Mouse (Mus musculus) forebrain, embryonic 13.5 days (tissue): ENCODE results near the gene Vav3. TPM values are rescaled to one million over a fixed set of nuclear protein-coding genes. Genes with fewer than 3 reads are reported as not detected.

Experiments
- ATAC-seq: fragments of 200-750 bp; cut with Nextera tagmentation; 2 replicates; pipeline ENCODE4 v1.8.0; 2017
- H3K27ac ChIP-seq: fragments of 300-500 bp; sonication (generic); 2 replicates; pipeline ENCODE4 v1.5.1; 2015; ENCODE audit warnings: inconsistent platforms, mild to moderate bottlenecking, moderate library complexity
- H3K27me3 ChIP-seq: fragments of 300-500 bp; sonication (generic); 2 replicates; pipeline ENCODE4 v1.6.1; 2015; ENCODE audit warnings: mild to moderate bottlenecking, inconsistent platforms
- H3K36me3 ChIP-seq: fragments of 300-500 bp; sonication (generic); 2 replicates; pipeline ENCODE4 v1.6.1; 2015; ENCODE audit warnings: mild to moderate bottlenecking, inconsistent platforms; ENCODE audit not compliant: poor library complexity, severe bottlenecking
- H3K4me1 ChIP-seq: fragments of 300-500 bp; sonication (generic); 2 replicates; pipeline ENCODE4 v1.6.1; 2015; ENCODE audit warnings: inconsistent platforms
- H3K4me2 ChIP-seq: fragments of 300-500 bp; sonication (generic); 2 replicates; pipeline ENCODE4 v1.6.1; 2015; ENCODE audit warnings: inconsistent platforms, mild to moderate bottlenecking, moderate library complexity
- H3K4me3 ChIP-seq: fragments of 300-500 bp; sonication (generic); 2 replicates; pipeline ENCODE4 v1.5.1; 2015; ENCODE audit warnings: mild to moderate bottlenecking, inconsistent platforms
- H3K9ac ChIP-seq: fragments of 300-500 bp; sonication (generic); 2 replicates; pipeline ENCODE4 v1.6.1; 2015; ENCODE audit warnings: mild to moderate bottlenecking, inconsistent platforms
- H3K9me3 ChIP-seq: fragments of 300-500 bp; sonication (generic); replicated peaks from 2 replicates; pipeline ENCODE4 v1.6.1; 2016; ENCODE audit warnings: inconsistent platforms
- WGBS: fragments of 180-500 bp; shearing (Covaris S2); methylation state at CpG from one replicate; pipeline ENCODE4 v1.1.7; 2015; 5-methylcytosine and 5-hydroxymethylcytosine counted together
- polyA plus RNA-seq: library from polyadenylated mRNA; unstranded; fragments of >200 nt; fragmentation: Nextera tagmentation; extraction: Ambion mirVana; gene quantifications from 2 replicates; pipeline ENCODE4 v1.2.1, GENCODE M21; 2015

Gene Vav3
- polyA plus RNA-seq, 1 experiment from 2014 or later: 10.1 TPM

DNA sequence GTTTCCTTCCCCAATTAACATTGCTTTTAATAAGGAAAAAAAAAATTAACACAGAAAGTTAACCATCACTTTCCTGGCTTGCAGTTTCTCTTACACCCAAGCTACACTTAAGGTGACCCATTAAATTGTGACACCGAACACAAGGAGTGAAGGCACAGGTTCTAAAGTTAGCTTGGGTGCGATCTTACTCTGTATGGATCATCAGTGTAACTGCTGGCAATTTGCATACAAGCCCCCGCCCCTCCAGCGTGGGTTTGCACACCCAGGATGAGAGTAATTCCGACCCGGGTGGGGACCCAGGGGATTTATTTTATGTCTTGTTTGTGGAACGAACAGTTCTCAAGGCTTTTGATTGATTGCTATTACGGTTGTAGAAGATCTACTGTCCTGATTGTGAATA, 186.2 kb downstream of the Vav3 start:
- Histone ChIP-seq H3K27ac (no peak overlapping the region), H3K9ac (no peak overlapping the region), H3K4me3 (no peak overlapping the region), H3K36me3 (no peaks in the 10 kb centered on the region), H3K27me3 (no peaks in the 10 kb centered on the region), H3K4me2 (no peak overlapping the region), H3K4me1 (no peaks in the 10 kb centered on the region), H3K9me3 (no peaks in the 10 kb centered on the region)
- ATAC-seq: peak; percentile 19; the same call in 1 of the 2 replicates
- WGBS: 68% methylated on average over 8 of the region's 8 CpGs

DNA sequence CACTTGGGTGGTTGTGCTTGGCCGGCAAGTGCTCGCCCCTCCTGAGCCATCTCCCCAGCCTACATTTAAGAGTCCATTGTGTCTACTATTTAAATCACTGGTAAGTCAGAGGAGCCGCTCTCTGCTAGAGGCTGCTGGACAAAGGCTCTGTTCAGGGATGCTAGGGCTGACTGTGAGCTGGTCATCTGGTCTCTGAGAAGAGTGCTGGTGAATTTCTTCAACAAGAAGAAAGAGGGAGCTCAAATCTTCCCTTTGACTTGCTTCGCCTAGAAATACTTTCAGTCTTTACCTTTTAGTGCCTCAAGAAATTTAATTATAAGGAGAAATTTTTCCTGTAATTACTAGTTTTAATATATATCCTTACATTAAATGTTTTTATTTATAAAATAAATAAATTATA, 188.2 kb downstream of the Vav3 start:
- no peaks in the 10 kb centered on the region for H3K4me1 ChIP-seq
- H3K9ac ChIP-seq: no peak overlapping the region
- 53% methylated on average over 4 of the region's 4 CpGs for WGBS
- H3K4me2 ChIP-seq: no peak overlapping the region
- no peaks in the 10 kb centered on the region for H3K27me3 ChIP-seq
- H3K27ac ChIP-seq: no peak overlapping the region
- no peak for ATAC-seq
- H3K9me3 ChIP-seq: no peaks in the 10 kb centered on the region
- H3K4me3 ChIP-seq: no peak overlapping the region
- no peaks in the 10 kb centered on the region for H3K36me3 ChIP-seq

DNA sequence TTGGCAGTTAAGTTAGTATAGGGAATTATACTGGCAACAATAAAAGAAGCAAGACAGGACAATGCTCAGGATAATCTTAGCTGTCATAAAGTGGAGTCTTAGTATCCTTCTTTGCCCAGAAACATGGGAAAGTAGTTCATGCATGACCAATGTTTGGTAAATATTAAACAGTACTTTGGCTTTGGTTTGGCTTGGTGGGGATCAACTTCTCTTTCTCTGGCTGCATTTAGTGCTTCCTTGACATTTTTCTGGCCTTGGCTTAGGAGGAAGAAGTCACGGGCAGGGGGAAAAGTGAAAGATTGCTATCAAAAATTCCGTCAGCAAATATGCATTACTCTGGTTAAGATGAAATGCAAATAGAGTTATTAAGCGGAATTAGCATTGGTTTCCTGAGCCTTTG, 197.2 kb downstream of the Vav3 start:
- WGBS: 80% methylated on average over 3 of the region's 3 CpGs
- Histone ChIP-seq H3K9me3 (no peaks in the 10 kb centered on the region), H3K4me2 (no peak overlapping the region), H3K36me3 (no peaks in the 10 kb centered on the region), H3K9ac (no peak overlapping the region), H3K27ac (no peak overlapping the region), H3K27me3 (no peaks in the 10 kb centered on the region), H3K4me1 (no peaks in the 10 kb centered on the region), H3K4me3 (no peak overlapping the region)
- no peak for ATAC-seq

DNA sequence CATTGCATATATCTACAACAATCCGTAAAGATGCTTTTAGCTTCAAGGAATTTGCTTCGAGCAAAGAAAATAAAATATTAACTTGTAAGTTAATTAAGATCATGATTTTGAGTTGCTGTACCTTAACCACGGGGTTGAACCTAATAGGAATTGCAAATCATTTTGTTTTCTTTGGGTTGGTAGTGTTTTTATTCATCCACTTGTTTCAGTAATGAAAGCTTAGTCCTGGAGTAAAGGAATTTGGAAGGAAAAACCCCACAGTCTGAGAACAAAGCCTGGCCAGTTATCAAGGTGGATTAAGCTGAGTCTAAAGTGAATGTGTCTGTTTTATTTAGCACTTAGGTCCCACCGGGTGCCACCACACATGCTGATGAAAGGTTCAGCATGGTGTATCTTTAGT, 199.6 kb downstream of the Vav3 start:
- Histone ChIP-seq H3K4me3 (no peak overlapping the region), H3K4me1 (no peaks in the 10 kb centered on the region), H3K4me2 (no peak overlapping the region), H3K27me3 (no peaks in the 10 kb centered on the region), H3K36me3 (no peaks in the 10 kb centered on the region), H3K9ac (no peak overlapping the region), H3K9me3 (no peaks in the 10 kb centered on the region), H3K27ac (no peak overlapping the region)
- no peak for ATAC-seq
- 41% methylated on average over 4 of the region's 4 CpGs for WGBS

DNA sequence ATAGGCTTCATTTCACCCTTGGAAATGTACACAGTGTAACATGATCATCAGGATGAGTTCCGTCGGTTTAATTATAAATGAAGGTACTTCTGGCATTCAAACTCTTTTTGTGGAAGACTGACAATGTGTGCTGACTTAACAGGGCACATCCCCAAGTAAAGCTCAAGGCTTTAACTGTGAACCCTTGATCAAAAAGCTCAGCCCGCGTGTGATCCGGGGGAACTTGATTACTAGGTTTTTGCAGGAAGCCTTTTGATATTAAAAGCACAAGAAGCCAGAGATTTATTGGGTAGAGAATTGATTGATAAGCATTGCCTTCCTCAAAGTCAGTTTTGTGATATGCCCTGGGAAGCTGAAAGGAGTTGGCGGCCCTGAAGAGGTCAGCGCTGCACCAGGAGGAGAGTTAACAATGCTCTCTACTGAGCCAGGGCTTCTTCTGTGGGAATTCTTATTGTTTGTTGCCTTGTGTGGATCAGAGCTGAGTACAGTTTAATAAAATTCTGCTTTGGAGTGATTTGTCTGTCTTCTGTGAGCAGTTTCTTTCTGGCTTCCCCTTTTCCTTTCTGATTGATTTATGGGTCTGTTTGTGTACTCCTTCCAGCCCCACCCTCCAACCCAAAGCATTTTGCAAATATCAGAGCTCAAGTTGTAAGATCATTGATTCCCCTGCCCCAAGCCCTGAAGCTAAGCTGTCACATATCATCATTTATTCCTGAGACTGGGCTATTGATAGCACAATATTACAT, 204.2 kb downstream of the Vav3 start:
- WGBS: 57% methylated on average over 7 of the region's 7 CpGs

DNA sequence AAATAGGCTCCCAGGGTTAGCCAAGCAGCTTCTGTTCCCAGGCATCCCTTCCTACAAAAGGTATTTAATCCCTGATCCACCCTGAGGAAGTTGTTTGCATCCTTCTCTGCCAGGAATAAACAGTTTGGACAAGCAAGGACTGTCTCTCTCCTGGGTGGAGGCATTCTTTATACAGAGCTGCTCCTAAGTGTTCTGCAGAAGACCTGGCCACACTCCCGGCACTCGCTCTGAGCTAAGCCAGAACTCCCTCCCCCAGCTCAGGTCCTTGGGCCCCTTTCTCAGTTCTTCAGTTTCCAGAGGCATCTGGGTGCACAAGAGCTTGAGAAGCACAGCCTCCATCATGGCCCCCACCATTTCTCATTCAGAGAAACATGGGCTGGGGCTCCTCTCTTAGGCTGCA, 216.9 kb downstream of the Vav3 start:
- 51% methylated on average over 2 of the region's 2 CpGs for WGBS
- no peak overlapping the region for H3K4me2 ChIP-seq
- H3K4me1 ChIP-seq: no peaks in the 10 kb centered on the region
- H3K9me3 ChIP-seq: no peaks in the 10 kb centered on the region
- no peak for ATAC-seq
- H3K4me3 ChIP-seq: no peak overlapping the region
- H3K27ac ChIP-seq: no peak overlapping the region
- H3K9ac ChIP-seq: no peak overlapping the region
- no peaks in the 10 kb centered on the region for H3K36me3 ChIP-seq
- H3K27me3 ChIP-seq: no peaks in the 10 kb centered on the region

More for the DNA sequence above, 204.2 kb downstream of the Vav3 start:
- Histone ChIP-seq H3K4me2 (no peak overlapping the region), H3K4me1 (no peaks in the 10 kb centered on the region), H3K9ac (no peak overlapping the region), H3K27me3 (no peaks in the 10 kb centered on the region), H3K9me3 (no peaks in the 10 kb centered on the region), H3K36me3 (no peaks in the 10 kb centered on the region), H3K27ac (no peak overlapping the region), H3K4me3 (no peak overlapping the region)
- no peak for ATAC-seq

DNA sequence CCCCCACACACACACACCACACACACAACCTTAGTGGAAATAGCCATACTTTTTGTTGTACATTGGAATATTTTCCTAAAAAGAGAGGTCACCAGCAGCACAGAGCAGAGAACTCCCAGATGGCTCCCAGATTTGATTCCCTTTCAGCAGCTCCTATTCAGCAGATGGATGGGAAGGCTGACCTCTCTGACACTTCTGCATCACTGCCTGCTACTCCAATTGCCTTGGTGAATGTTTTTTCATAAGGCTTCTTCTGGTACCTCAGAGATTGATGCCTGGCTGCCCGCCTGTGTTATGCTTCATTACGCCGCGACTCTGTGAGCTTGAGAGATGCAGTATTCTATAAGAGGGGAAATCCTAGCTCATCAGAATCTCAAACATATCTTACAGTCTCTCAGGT, 220.8 kb downstream of the Vav3 start:
- Histone ChIP-seq H3K4me2 (no peak overlapping the region), H3K27ac (no peak overlapping the region), H3K36me3 (no peaks in the 10 kb centered on the region), H3K9me3 (no peaks in the 10 kb centered on the region), H3K4me3 (no peak overlapping the region), H3K4me1 (no peaks in the 10 kb centered on the region), H3K9ac (no peak overlapping the region), H3K27me3 (no peaks in the 10 kb centered on the region)
- 63% methylated on average over 4 of the region's 4 CpGs for WGBS
- peak; percentile 45; the same call in 1 of the 2 replicates for ATAC-seq

DNA sequence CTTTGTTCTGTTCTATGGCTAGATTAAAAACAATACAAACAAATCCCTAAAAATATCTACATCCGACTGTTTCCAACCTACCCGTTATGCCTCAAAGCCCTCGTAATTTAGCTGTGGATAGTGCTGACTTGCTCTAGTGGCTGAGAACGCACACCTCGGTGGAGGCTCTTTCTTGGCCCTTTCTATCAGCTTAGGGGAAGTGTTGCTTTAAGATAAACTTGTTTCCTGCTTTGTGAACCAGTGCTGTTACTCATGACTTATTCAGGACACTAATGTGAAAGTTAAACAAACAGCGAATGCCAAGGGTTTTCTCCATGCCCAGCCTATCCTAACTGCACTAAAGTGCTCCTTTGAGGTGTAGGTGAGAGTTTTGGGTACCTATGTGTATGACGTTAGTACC, 221.3 kb downstream of the Vav3 start:
- H3K9me3 ChIP-seq: no peaks in the 10 kb centered on the region
- H3K9ac ChIP-seq: no peak overlapping the region
- 69% methylated on average over 7 of the region's 7 CpGs for WGBS
- no peak overlapping the region for H3K27ac ChIP-seq
- H3K4me1 ChIP-seq: no peaks in the 10 kb centered on the region
- no peaks in the 10 kb centered on the region for H3K27me3 ChIP-seq
- no peak overlapping the region for H3K4me2 ChIP-seq
- no peak overlapping the region for H3K4me3 ChIP-seq
- no peak for ATAC-seq
- H3K36me3 ChIP-seq: no peaks in the 10 kb centered on the region

DNA sequence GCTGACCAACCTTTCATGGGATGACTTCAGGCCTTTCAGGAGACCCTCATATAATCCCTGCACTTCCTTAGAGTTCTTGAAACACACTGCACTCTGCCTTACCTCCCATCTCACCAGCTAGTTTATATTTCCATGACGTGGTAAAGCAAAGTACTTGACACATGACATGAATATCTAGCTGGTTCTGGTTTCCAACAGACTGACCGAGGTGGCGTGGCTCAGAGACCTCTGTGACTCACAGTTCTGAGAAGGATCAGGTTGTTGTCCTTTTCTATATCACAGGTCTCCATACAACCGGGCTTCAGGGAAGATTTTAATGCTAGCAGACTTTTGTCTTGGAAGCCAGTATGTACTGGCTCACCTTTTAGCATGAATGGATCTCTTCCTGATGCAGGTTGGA, 221.8 kb downstream of the Vav3 start:
- ATAC-seq: no peak
- no peak overlapping the region for H3K4me2 ChIP-seq
- WGBS: 93% methylated on average over 4 of the region's 4 CpGs
- no peak overlapping the region for H3K27ac ChIP-seq
- no peaks in the 10 kb centered on the region for H3K36me3 ChIP-seq
- H3K4me3 ChIP-seq: no peak overlapping the region
- no peaks in the 10 kb centered on the region for H3K9me3 ChIP-seq
- no peaks in the 10 kb centered on the region for H3K27me3 ChIP-seq
- no peaks in the 10 kb centered on the region for H3K4me1 ChIP-seq
- H3K9ac ChIP-seq: no peak overlapping the region

DNA sequence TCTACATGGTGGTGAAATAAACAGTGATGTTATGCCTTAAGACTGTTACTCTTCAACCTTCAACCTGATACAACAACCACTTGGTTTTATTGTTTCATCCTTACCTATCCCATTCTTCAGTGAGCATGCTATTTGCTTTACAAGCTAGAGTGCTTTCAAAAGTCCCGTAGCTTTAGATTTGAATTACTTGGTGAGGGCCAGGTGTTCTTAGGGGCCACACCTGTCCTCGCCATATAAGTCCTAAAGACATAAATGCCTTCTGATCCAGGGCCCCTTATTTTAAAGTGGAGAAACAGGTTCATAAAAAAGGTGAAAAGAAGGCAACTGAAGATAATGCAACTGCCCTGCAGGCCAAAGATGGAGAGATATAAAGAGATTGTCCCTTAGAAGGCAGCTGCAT, 224.0 kb downstream of the Vav3 start:
- Histone ChIP-seq H3K9me3 (no peaks in the 10 kb centered on the region), H3K27ac (no peak overlapping the region), H3K4me1 (peaks cover 8% of the 10 kb centered on the region), H3K4me3 (no peak overlapping the region), H3K9ac (no peak overlapping the region), H3K36me3 (no peaks in the 10 kb centered on the region), H3K27me3 (no peaks in the 10 kb centered on the region), H3K4me2 (no peak overlapping the region)
- 92% methylated on average over 2 of the region's 2 CpGs for WGBS
- no peak for ATAC-seq

DNA sequence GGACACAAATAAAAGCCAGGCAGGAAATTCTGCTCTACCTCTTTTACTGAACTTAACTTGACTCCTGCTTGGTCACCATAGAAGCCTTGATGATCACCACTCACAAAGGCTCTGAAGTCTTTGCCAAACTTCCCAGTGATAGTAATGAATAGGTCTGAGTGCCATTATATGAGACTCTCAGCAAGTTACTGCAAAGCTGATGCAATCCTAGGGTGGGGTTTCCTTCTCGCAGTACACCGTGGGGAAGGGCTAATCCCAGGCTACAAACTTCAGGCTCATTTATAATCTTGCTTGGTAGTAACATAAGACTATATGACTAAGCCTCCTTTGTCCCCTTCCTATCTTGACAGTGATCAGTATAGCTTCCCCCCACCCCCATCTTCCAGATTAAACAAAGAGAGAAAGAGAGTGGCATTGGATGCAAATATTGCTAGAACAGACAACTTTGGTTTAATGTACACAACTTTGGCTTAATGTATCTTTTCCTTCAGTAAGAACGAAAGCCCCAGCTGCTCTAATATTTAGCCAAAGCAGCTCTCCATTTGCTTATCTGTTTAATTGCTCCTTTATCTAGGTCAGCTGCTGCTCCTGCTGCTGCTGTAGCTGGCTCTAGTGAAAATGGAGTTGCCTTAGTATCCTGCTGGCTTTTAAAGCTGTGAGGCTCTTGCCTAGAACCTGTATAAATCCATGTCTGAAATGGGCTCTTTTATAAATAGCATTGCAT, 228.3 kb downstream of the Vav3 start:
- H3K4me1 ChIP-seq: peaks cover 8% of the 10 kb centered on the region
- 36% methylated on average over 3 of the region's 3 CpGs for WGBS
- H3K9me3 ChIP-seq: no peaks in the 10 kb centered on the region
- H3K9ac ChIP-seq: no peak overlapping the region
- no peaks in the 10 kb centered on the region for H3K36me3 ChIP-seq
- no peak overlapping the region for H3K4me3 ChIP-seq
- H3K27ac ChIP-seq: no peak overlapping the region
- ATAC-seq: peak; percentile 59; the same call in 1 of the 2 replicates
- no peak overlapping the region for H3K4me2 ChIP-seq
- no peaks in the 10 kb centered on the region for H3K27me3 ChIP-seq

DNA sequence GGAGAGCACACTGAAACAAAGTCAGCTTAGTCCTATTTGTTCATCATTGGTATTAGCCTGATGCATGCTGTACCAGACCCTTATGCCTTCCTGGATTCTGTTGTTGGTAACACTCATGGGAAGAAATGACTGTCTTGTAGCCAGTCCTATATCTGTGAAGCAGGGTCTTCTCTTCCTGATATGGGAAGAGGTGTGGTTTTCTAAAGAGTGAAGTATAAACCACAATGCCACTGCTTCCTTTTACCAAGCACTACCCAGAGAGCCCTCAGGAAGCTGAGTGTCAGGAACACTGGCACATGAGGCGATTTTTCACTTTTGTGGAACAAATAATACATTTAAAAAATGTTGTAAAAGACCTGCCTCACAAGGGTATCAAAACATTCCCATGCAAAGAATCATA, 231.0 kb downstream of the Vav3 start:
- WGBS: 82% methylated on average over 1 of the region's 1 CpGs
- ATAC-seq: no peak
- Histone ChIP-seq H3K36me3 (no peaks in the 10 kb centered on the region), H3K27ac (no peak overlapping the region), H3K9ac (no peak overlapping the region), H3K4me3 (no peak overlapping the region), H3K4me1 (peaks cover 8% of the 10 kb centered on the region), H3K9me3 (no peaks in the 10 kb centered on the region), H3K27me3 (no peaks in the 10 kb centered on the region), H3K4me2 (no peak overlapping the region)
